Mouse (Mus musculus): Measurements from ENCODE around the gene Ssty2.
"Not testable (repeated sequence)": the region's sequence is repeated elsewhere in the genome, so short reads cannot be mapped to it uniquely, and the experiment has no call there.

Ssty2 gene

DNA sequence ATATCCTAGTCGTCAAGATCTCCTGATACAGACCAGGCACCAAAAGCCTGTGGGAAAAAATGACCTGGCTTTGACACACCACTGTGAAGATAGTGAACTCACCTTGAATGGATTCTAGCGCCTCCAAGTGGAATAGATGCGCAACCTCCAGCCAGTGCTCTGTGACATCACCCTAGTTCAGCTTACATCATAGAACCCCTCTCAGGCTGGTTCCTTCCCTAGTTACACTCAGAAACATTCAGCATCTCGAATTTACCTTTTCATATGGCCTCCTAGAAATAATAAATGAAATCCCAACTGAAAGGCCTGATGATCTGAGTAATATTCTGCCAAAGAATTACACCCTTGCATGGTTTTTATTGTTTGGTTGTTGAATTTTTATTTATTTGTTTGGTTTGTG lies at the start of gene Ssty2:
Ssty2 (minus strand) TSS at position 101 of the 400 bp plus-strand sequence.
- DNase-seq (ENCODE audit: low read depth in 2 of 2, low spot score in 2 of 2), result not testable (repeated sequence)
